Mouse (Mus musculus): Measurements from ENCODE around the gene St13. TPM values are rescaled to one million over a fixed set of nuclear protein-coding genes. Genes with fewer than 3 reads are reported as not detected.
"Not testable (repeated sequence)": the region's sequence is repeated elsewhere in the genome, so short reads cannot be mapped to it uniquely, and the experiment has no call there.

Gene St13
- 185 and 196 TPM in 2 replicates for polyA plus RNA-seq (2015; fragmentation: Nextera tagmentation; extraction: Ambion mirVana)

GRCm38 (mm10) chr15:81399638-81400315 lies at the start of gene St13, which contains the start of gene Xpnpep3:
TSS of gene St13 (minus strand) at chr15:81400077.
TSS of gene Xpnpep3 (plus strand) at chr15:81400138.
- no peaks in the 10 kb centered on the region for H3K36me3 ChIP-seq
- peaks cover 31% of the 10 kb centered on the region for H3K4me1 ChIP-seq (replicated peaks)
- WGBS, result under 1% methylated on average over 50 of the region's 50 CpGs
- H3K4me3 ChIP-seq, result peak within 1 kb of the TSS; percentile 83
- peak within 1 kb of the TSS; percentile 66 for H3K4me2 ChIP-seq
- peak within 1 kb of the TSS; percentile 97 for H3K27ac ChIP-seq (replicated peaks)
- no peaks in the 10 kb centered on the region for H3K27me3 ChIP-seq
- ATAC-seq (ENCODE audit: low FRiP score, low read depth), result peak; percentile 99
- no peaks in the 10 kb centered on the region for H3K9me3 ChIP-seq
- peak within 1 kb of the TSS; percentile 94 for H3K9ac ChIP-seq

GRCm38 (mm10) chr15:81448463-81448862 lies 48.6 kb upstream of the St13 start:
- Histone ChIP-seq H3K4me2 (no peak overlapping the region), H3K27ac (replicated peaks) (0 out of 2 replicates have a peak overlapping the region, but pooled peaks have one; percentile 42), H3K36me3 (peaks cover 7% of the 10 kb centered on the region; the same call in 1 of the 2 replicates), H3K27me3 (no peaks in the 10 kb centered on the region), H3K9me3 (no peaks in the 10 kb centered on the region), H3K4me3 (no peak overlapping the region), H3K4me1 (replicated peaks) (no peaks in the 10 kb centered on the region), H3K9ac (no peak overlapping the region)
- ATAC-seq (ENCODE audit: low FRiP score, low read depth), result no peak
- WGBS, result 61% methylated on average over 3 of the region's 3 CpGs

GRCm38 (mm10) chr15:81439236-81439635 lies 39.4 kb upstream of the St13 start:
- no peaks in the 10 kb centered on the region for H3K27me3 ChIP-seq
- ATAC-seq (ENCODE audit: low FRiP score, low read depth), result no peak
- H3K27ac ChIP-seq (replicated peaks), result no peak overlapping the region

GRCm38 (mm10) chr15:81438345-81438744 lies 38.5 kb upstream of the St13 start:
- ATAC-seq (ENCODE audit: low FRiP score, low read depth), result no peak
- Histone ChIP-seq H3K4me3 (no peak overlapping the region), H3K27me3 (no peaks in the 10 kb centered on the region), H3K9me3 (no peaks in the 10 kb centered on the region), H3K9ac (no peak overlapping the region), H3K4me2 (no peak overlapping the region), H3K4me1 (replicated peaks) (no peaks in the 10 kb centered on the region), H3K27ac (replicated peaks) (no peak overlapping the region), H3K36me3 (0 out of 2 replicates have a peak, but pooled peaks cover 6% of the 10 kb centered on the region)
- 97% methylated on average over 1 of the region's 1 CpGs for WGBS

More at GRCm38 (mm10) chr15:81439236-81439635, 39.4 kb upstream of the St13 start:
- H3K4me2 ChIP-seq, result no peak overlapping the region
- H3K4me1 ChIP-seq (replicated peaks), result no peaks in the 10 kb centered on the region
- H3K9me3 ChIP-seq, result no peaks in the 10 kb centered on the region
- H3K9ac ChIP-seq, result no peak overlapping the region
- no peak overlapping the region for H3K4me3 ChIP-seq
- 0 out of 2 replicates have a peak, but pooled peaks cover 6% of the 10 kb centered on the region for H3K36me3 ChIP-seq

- Histone ChIP-seq H3K9ac (no peak overlapping the region), H3K36me3 (peaks cover 21% of the 10 kb centered on the region), H3K27ac (replicated peaks) (no peak overlapping the region), H3K9me3 (no peaks in the 10 kb centered on the region), H3K27me3 (no peaks in the 10 kb centered on the region), H3K4me1 (replicated peaks) (no peaks in the 10 kb centered on the region), H3K4me3 (no peak overlapping the region), H3K4me2 (no peak overlapping the region)
- ATAC-seq (ENCODE audit: low FRiP score, low read depth), result no peak
- WGBS, result 89% methylated on average over 1 of the region's 1 CpGs
Measured at GRCm38 (mm10) chr15:81431195-81431594, 31.3 kb upstream of the St13 start.

GRCm38 (mm10) chr15:81427947-81428346 lies 28.1 kb upstream of the St13 start:
- no peak for ATAC-seq (ENCODE audit: low FRiP score, low read depth)
- Histone ChIP-seq H3K9me3 (no peaks in the 10 kb centered on the region), H3K9ac (no peak overlapping the region), H3K27ac (replicated peaks) (no peak overlapping the region), H3K4me1 (replicated peaks) (no peaks in the 10 kb centered on the region), H3K27me3 (no peaks in the 10 kb centered on the region), H3K36me3 (peaks cover 21% of the 10 kb centered on the region), H3K4me3 (no peak overlapping the region), H3K4me2 (no peak overlapping the region)
- WGBS, result 87% methylated on average over 2 of the region's 2 CpGs

- H3K4me2 ChIP-seq, result no peak overlapping the region
- H3K4me1 ChIP-seq (replicated peaks), result no peaks in the 10 kb centered on the region
- no peak overlapping the region for H3K27ac ChIP-seq (replicated peaks)
- peaks cover 7% of the 10 kb centered on the region for H3K36me3 ChIP-seq
- no peak overlapping the region for H3K4me3 ChIP-seq
- no peaks in the 10 kb centered on the region for H3K27me3 ChIP-seq
- ATAC-seq (ENCODE audit: low FRiP score, low read depth), result no peak
- 85% methylated on average over 3 of the region's 3 CpGs for WGBS
- no peaks in the 10 kb centered on the region for H3K9me3 ChIP-seq
- no peak overlapping the region for H3K9ac ChIP-seq
Measured at GRCm38 (mm10) chr15:81425311-81425710, 25.4 kb upstream of the St13 start.

GRCm38 (mm10) chr15:81422156-81422681 lies 22.3 kb upstream of the St13 start:
- H3K27me3 ChIP-seq, result no peaks in the 10 kb centered on the region
- H3K9me3 ChIP-seq, result no peaks in the 10 kb centered on the region
- no peaks in the 10 kb centered on the region for H3K4me1 ChIP-seq (replicated peaks)
- H3K27ac ChIP-seq (replicated peaks), result no peak overlapping the region
- no peak overlapping the region for H3K4me2 ChIP-seq
- H3K36me3 ChIP-seq, result no peaks in the 10 kb centered on the region; the same call in 1 of the 2 replicates
- 88% methylated on average over 7 of the region's 7 CpGs for WGBS
- H3K4me3 ChIP-seq, result no peak overlapping the region
- no peak for ATAC-seq (ENCODE audit: low FRiP score, low read depth)
- no peak overlapping the region for H3K9ac ChIP-seq

- WGBS, result 69% methylated on average over 1 of the region's 1 CpGs
- Histone ChIP-seq H3K27ac (replicated peaks) (no peak overlapping the region), H3K36me3 (peaks cover under 1% of the 10 kb centered on the region; the same call in 1 of the 2 replicates), H3K9ac (no peak overlapping the region), H3K9me3 (no peaks in the 10 kb centered on the region), H3K4me3 (no peak overlapping the region), H3K4me2 (no peak overlapping the region), H3K27me3 (no peaks in the 10 kb centered on the region), H3K4me1 (replicated peaks) (no peaks in the 10 kb centered on the region)
- no peak for ATAC-seq (ENCODE audit: low FRiP score, low read depth)
Measured at GRCm38 (mm10) chr15:81421454-81421853, 21.6 kb upstream of the St13 start.

- no peak overlapping the region for H3K4me2 ChIP-seq
- H3K36me3 ChIP-seq, result peaks cover 5% of the 10 kb centered on the region; the same call in 1 of the 2 replicates
- H3K27ac ChIP-seq (replicated peaks), result no peak overlapping the region
- no peak overlapping the region for H3K9ac ChIP-seq
- no peaks in the 10 kb centered on the region for H3K9me3 ChIP-seq
- H3K4me3 ChIP-seq, result no peak overlapping the region
- H3K4me1 ChIP-seq (replicated peaks), result no peaks in the 10 kb centered on the region
- no peaks in the 10 kb centered on the region for H3K27me3 ChIP-seq
- WGBS, result 97% methylated on average over 4 of the region's 4 CpGs
- no peak for ATAC-seq (ENCODE audit: low FRiP score, low read depth)
Measured at GRCm38 (mm10) chr15:81418065-81418464, 18.2 kb upstream of the St13 start.

GRCm38 (mm10) chr15:81416763-81417310 lies 17.0 kb upstream of the St13 start:
- H3K27me3 ChIP-seq; H3K4me1 ChIP-seq (replicated peaks); H3K9me3 ChIP-seq; H3K27ac ChIP-seq (replicated peaks); H3K36me3 ChIP-seq; ATAC-seq (ENCODE audit: low FRiP score, low read depth); H3K9ac ChIP-seq: not testable (repeated sequence)
- H3K4me3 ChIP-seq, result peak overlapping the region; percentile 23
- WGBS, result 10% methylated on average over 22 of the region's 22 CpGs
- peak overlapping the region; percentile 49 for H3K4me2 ChIP-seq

GRCm38 (mm10) chr15:81408199-81408598 lies 8.3 kb upstream of the St13 start, which contains the start of gene Dnajb7:
TSS of gene Dnajb7 (minus strand) at chr15:81408299.
- Histone ChIP-seq H3K27me3 (no peaks in the 10 kb centered on the region), H3K4me2 (no peak within 1 kb of the TSS), H3K9me3 (no peaks in the 10 kb centered on the region), H3K4me3 (no peak within 1 kb of the TSS), H3K9ac (no peak within 1 kb of the TSS), H3K36me3 (no peaks in the 10 kb centered on the region), H3K4me1 (replicated peaks) (no peaks in the 10 kb centered on the region), H3K27ac (replicated peaks) (no peak within 1 kb of the TSS)
- no peak for ATAC-seq (ENCODE audit: low FRiP score, low read depth)
- WGBS, result 91% methylated on average over 1 of the region's 1 CpGs

All from hindbrain, embryonic 15.5 days (tissue).